Mouse (Mus musculus) CD4-positive, CD25-positive, alpha-beta regulatory T cell, adult 9 weeks (primary cell): ENCODE results near the gene Atg4b. TPM values are rescaled to one million over a fixed set of nuclear protein-coding genes. Genes with fewer than 3 reads are reported as not detected.

Experiments
- polyA plus RNA-seq: library from polyadenylated mRNA; unstranded; fragments of 100-300 nt; shearing (Covaris generic); gene quantifications from one replicate; pipeline ENCODE4 v1.2.1, GENCODE M21; 2017

Gene Atg4b
- 103 TPM for polyA plus RNA-seq

DNA sequence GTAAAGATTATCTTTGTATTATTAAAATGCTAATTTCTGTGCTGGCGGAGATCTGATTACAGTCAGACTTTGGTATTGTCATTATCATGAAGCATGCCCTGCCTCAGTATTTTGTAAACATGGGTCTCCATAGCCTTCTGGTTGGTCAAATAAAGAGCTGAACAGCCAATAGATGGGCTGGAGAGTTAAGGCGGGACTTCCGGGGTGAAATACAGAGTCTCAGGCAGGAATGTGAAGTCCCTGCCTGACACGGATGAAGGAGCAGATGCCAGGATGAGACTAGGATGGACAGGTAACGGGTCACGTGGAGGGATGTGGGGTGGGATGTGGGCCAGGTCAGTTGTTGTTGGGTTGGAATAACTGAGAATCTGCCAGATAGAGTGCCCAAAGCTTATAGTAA is at the start of gene Atg4b:
Gene Atg4b, plus strand, starts transcription at position 211 of the 400 bp plus-strand sequence.

DNA sequence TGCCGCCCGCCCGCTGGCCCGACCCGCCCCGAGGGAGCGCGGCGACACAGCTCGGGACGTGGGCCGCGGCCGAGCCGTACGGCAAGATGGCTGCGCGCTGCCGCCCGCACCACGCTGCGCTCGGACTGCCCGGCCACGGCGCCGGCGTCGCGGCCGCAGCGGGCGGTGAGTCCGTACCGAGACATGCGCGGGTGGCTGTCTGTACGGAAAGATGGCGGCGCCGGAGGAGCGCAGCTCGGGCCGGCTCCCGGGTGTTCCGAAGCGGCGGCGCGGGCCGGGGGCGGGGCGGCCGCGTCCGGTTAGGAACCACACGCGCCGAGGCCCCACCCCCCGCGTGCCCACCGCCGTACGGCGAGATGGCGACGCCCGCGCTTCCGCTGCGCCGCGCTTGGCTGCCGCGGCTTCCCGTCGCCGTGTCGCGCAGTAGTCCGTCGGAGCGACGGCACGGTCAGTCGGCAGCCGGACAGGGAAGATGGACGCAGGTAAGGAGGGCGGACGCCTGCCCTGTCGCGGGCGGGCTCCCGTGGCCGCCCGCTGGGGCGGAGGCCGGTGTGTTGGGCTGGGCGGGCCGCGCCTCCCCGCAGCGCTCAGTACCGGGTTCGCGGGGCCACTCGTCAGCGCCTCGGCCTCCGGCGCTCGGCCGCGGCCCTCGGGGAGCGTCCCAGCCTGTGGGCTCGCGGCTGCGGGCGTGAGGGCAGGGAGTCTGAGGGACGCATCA is 3.4 kb downstream of the Atg4b start, which contains the start of gene Thap4:
Gene Thap4, minus strand, starts transcription at position 292 of the 718 bp plus-strand sequence.

DNA sequence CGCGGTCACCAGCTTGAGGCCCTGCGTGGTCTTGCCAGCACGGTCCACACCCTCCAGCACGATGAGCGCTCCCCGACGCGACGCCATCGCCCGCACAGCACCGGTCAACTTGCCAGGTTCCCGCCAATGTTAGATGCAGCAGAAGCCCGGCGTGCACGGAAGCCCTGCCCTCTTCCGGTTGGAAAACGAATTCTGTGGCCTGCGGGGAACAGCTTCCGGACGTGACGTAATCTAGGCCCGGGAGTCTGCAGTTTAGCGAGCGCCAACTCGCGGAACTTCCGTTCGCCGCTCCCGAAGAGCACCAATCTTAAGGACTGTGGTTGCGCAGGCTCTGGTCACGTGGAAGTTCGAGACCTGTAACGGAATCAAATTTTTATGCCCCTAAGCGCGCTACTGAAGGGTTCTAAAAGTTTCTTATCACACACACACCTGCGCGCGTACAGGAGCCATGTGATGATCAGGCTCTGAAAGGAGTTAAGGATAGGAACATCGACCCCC is 50.5 kb downstream of the Atg4b start, which contains the start of gene Dtymk:
Gene Dtymk, minus strand, starts transcription at position 194 of the 498 bp plus-strand sequence.

DNA sequence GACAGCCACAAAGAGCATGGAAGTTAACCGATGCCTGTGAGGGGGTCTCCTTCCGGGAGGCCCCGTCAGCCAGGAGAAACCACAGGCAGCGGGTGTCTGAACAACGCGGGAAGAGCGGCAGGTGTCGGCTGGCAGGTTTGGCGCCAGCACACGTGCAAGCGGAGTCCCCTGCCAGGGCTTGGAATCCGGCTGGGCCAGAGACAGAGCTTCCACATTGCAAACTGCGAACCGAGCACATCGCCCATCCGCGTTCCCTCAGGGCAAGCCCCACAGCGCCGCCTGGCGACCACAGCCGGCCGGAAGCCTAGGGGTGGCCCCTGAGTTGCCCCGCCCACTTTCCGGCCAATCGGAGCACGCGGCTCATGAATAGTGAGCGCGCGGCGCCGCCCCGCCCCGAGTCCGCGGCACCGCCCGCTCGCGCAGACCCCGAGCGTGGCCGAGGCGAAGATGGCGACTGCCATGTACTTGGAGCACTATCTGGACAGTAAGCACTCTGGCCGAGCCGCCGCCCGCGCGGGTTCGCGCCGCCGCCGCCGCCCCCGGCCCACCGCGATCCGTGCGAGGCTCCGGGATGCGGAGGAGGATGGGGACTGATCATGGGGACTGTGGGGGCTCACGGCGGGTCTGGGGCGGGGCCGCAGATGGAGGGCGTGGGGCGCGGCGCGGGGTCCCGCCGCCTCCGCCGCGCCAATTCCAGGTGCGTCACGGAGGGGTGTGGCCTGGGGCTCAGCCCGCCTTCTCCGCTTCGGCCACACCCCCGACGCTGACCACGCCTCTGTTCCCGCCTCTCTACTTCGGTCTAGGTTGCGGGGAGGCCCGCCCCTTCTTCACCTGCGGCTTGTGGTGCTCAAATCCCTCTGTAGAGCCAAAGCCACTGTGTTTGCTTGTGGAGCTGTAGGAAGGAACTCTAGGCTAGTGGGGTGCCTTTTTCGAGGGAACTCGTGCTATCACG is 52.5 kb downstream of the Atg4b start, which contains the start of gene Ing5:
Gene Ing5, plus strand, starts transcription at position 410 of the 952 bp plus-strand sequence.

GRCm38 (mm10) chr1:93824609-93825008 is 73.3 kb downstream of the Atg4b start, which contains the start of gene D2hgdh:
TSS of gene D2hgdh (plus strand) at chr1:93824909.

Other genes with a start within 250 kb of the Atg4b start
- gene Farp2, start 239.4 kb upstream of the Atg4b start, polyA plus RNA-seq: 1.5 TPM
- 107 TPM for gene Stk25, start 92.8 kb upstream of the Atg4b start, polyA plus RNA-seq
- not detected for gene Bok, start 65.8 kb upstream of the Atg4b start, polyA plus RNA-seq
- gene Thap4, start 3.4 kb downstream of the Atg4b start, polyA plus RNA-seq: 14.9 TPM
- gene Dtymk, start 50.4 kb downstream of the Atg4b start, polyA plus RNA-seq: 153 TPM
- 43.6 TPM for gene Ing5, start 52.5 kb downstream of the Atg4b start, polyA plus RNA-seq
- gene D2hgdh, start 73.4 kb downstream of the Atg4b start, polyA plus RNA-seq: 33.9 TPM
- not detected for gene Gal3st2, start 109.8 kb downstream of the Atg4b start, polyA plus RNA-seq
- gene Gal3st2b, start 166.8 kb downstream of the Atg4b start, polyA plus RNA-seq: not detected
- 0.06 TPM for gene Gal3st2c, start 239.0 kb downstream of the Atg4b start, polyA plus RNA-seq